Mouse (Mus musculus): Measurements from ENCODE around the gene Des. TPM values are rescaled to one million over a fixed set of nuclear protein-coding genes. Genes with fewer than 3 reads are reported as not detected.

Gene Des
- polyA plus RNA-seq, 1 experiment, result 0.70 TPM

DNA sequence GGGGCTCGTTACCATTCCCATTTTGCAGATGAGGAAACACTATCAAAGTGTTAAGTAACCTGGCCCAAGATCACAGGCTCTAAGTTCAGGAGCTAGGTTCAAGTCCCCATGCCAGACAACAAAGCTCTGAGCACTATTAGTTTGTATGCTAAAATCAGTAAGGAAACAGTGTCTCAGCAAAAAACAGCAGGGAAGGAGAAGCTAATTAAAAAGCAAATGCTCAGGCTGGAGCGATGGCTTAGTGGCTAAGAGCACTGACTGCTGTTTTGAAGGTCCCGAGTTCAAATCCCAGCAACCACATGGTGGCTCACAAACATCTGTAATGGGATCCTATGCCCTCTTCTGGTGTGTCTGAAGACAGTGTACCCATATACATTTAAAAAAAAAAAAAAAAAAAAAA is 52.1 kb downstream of the Des start:
- H3K27ac ChIP-seq (ENCODE audit: insufficient read depth, low read depth, low read length), result no peak overlapping the region
- H3K4me1 ChIP-seq (ENCODE audit: control insufficient read depth, insufficient read depth, low read length), result no peaks in the 10 kb centered on the region
- no peak overlapping the region for H3K4me3 ChIP-seq (ENCODE audit: insufficient read depth, low read length)
- no peak for TF ChIP-seq CTCF (IDR thresholded peaks at IDR 0.05; ENCODE audit: low read depth, low read length)
- TF ChIP-seq POLR2A (IDR thresholded peaks at IDR 0.05; ENCODE audit: borderline replicate concordance, low read depth, low read length), result no peak

DNA sequence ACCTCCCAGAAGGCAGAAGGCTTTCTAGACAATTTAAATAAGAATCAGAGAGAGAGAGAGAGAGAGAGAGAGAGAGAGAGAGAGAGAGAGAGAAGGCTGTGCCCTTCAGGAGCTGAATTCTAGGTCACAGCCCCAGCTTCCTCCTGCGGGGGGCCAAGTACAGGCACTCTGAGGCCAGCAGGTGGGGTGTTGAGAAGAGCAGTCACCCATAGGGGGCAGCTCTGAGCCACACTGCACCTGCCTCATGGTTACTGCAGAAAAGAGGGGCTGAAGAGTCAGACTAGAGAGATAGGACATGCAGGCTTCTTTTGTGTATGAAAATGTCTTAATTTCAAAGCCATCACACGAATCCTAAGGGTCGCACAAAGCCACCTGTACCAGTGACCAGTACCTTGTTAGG is 53.6 kb downstream of the Des start:
- TF ChIP-seq POLR2A (IDR thresholded peaks at IDR 0.05; ENCODE audit: borderline replicate concordance, low read depth, low read length), result no peak
- no peak for TF ChIP-seq CTCF (IDR thresholded peaks at IDR 0.05; ENCODE audit: low read depth, low read length)
- Histone ChIP-seq H3K4me3 (ENCODE audit: insufficient read depth, low read length) (no peak overlapping the region), H3K4me1 (ENCODE audit: control insufficient read depth, insufficient read depth, low read length) (no peaks in the 10 kb centered on the region), H3K27ac (ENCODE audit: insufficient read depth, low read depth, low read length) (no peak overlapping the region)

Other genes starting within 250 kb of the Des start
- 5.1 and 6.3 TPM in 2 replicates for gene Nhej1, start 235.1 kb upstream of the Des start, polyA plus RNA-seq (2012; ENCODE audit: insufficient read depth, insufficient read length, missing spikeins)
- gene Slc23a3, start 226.4 kb upstream of the Des start, polyA plus RNA-seq (2012; ENCODE audit: insufficient read depth, insufficient read length, missing spikeins), result not detected in 2 replicates
- 92.2 and 101 TPM in 2 replicates for gene Cnppd1, start 217.6 kb upstream of the Des start, polyA plus RNA-seq (2012; ENCODE audit: insufficient read depth, insufficient read length, missing spikeins)
- gene Retreg2, start 217.6 kb upstream of the Des start, polyA plus RNA-seq (2012; ENCODE audit: insufficient read depth, insufficient read length, missing spikeins), result 107 and 113 TPM in 2 replicates
- 28.3 and 34.6 TPM in 2 replicates for gene Zfand2b, start 191.7 kb upstream of the Des start, polyA plus RNA-seq (2012; ENCODE audit: insufficient read depth, insufficient read length, missing spikeins)
- 16.6 and 18.6 TPM in 2 replicates for gene Abcb6, start 179.9 kb upstream of the Des start, polyA plus RNA-seq (2012; ENCODE audit: insufficient read depth, insufficient read length, missing spikeins)
- gene Ankzf1, start 168.2 kb upstream of the Des start, polyA plus RNA-seq (2012; ENCODE audit: insufficient read depth, insufficient read length, missing spikeins), result 19.6 and 29.7 TPM in 2 replicates
- gene Atg9a, start 168.1 kb upstream of the Des start, polyA plus RNA-seq (2012; ENCODE audit: insufficient read depth, insufficient read length, missing spikeins), result 30.2 and 33.5 TPM in 2 replicates
- gene Glb1l, start 149.5 kb upstream of the Des start, polyA plus RNA-seq (2012; ENCODE audit: insufficient read depth, insufficient read length, missing spikeins), result 27.1 and 28.0 TPM in 2 replicates
- 41.9 and 46.0 TPM in 2 replicates for gene Stk16, start 149.5 kb upstream of the Des start, polyA plus RNA-seq (2012; ENCODE audit: insufficient read depth, insufficient read length, missing spikeins)
- gene Tuba4a, start 140.5 kb upstream of the Des start, polyA plus RNA-seq (2012; ENCODE audit: insufficient read depth, insufficient read length, missing spikeins), result 38.7 and 47.0 TPM in 2 replicates
- gene A630095N17Rik, start 128.2 kb upstream of the Des start, polyA plus RNA-seq (2012; ENCODE audit: insufficient read depth, insufficient read length, missing spikeins), result not detected in 2 replicates
- gene Dnajb2, start 123.9 kb upstream of the Des start, polyA plus RNA-seq (2012; ENCODE audit: insufficient read depth, insufficient read length, missing spikeins), result 6.7 and 10.7 TPM in 2 replicates
- 0.60 and 0.94 TPM in 2 replicates for gene Ptprn, start 95.8 kb upstream of the Des start, polyA plus RNA-seq (2012; ENCODE audit: insufficient read depth, insufficient read length, missing spikeins)
- gene Resp18, start 81.9 kb upstream of the Des start, polyA plus RNA-seq (2012; ENCODE audit: insufficient read depth, insufficient read length, missing spikeins), result not detected in 2 replicates
- gene Dnpep, start 42.3 kb upstream of the Des start, polyA plus RNA-seq (2012; ENCODE audit: insufficient read depth, insufficient read length, missing spikeins), result 39.3 and 43.3 TPM in 2 replicates
- 32.4 and 36.2 TPM in 2 replicates for gene Speg, start 15.0 kb downstream of the Des start, polyA plus RNA-seq (2012; ENCODE audit: insufficient read depth, insufficient read length, missing spikeins)
- 79.2 and 89.6 TPM in 2 replicates for gene Gmppa, start 75.6 kb downstream of the Des start, polyA plus RNA-seq (2012; ENCODE audit: insufficient read depth, insufficient read length, missing spikeins)
- not detected in 2 replicates for gene Asic4, start 90.1 kb downstream of the Des start, polyA plus RNA-seq (2012; ENCODE audit: insufficient read depth, insufficient read length, missing spikeins)
- 0.95 and 1.3 TPM in 2 replicates for gene Chpf, start 119.0 kb downstream of the Des start, polyA plus RNA-seq (2012; ENCODE audit: insufficient read depth, insufficient read length, missing spikeins)
- gene Tmem198, start 119.2 kb downstream of the Des start, polyA plus RNA-seq (2012; ENCODE audit: insufficient read depth, insufficient read length, missing spikeins), result not detected in 2 replicates
- gene Obsl1, start 146.1 kb downstream of the Des start, polyA plus RNA-seq (2012; ENCODE audit: insufficient read depth, insufficient read length, missing spikeins), result 0.33 TPM in 1 of 2 replicates, not detected in the other
- gene Inha, start 146.7 kb downstream of the Des start, polyA plus RNA-seq (2012; ENCODE audit: insufficient read depth, insufficient read length, missing spikeins), result not detected in 2 replicates
- gene Stk11ip, start 161.2 kb downstream of the Des start, polyA plus RNA-seq (2012; ENCODE audit: insufficient read depth, insufficient read length, missing spikeins), result 45.6 and 49.3 TPM in 2 replicates
- 3.0 and 3.1 TPM in 2 replicates for gene Slc4a3, start 185.9 kb downstream of the Des start, polyA plus RNA-seq (2012; ENCODE audit: insufficient read depth, insufficient read length, missing spikeins)